Mouse (Mus musculus): ENCODE data around the gene Ralgps2. TPM values are rescaled to one million over a fixed set of nuclear protein-coding genes. Genes with fewer than 3 reads are reported as not detected.

Ralgps2 gene
- total and polyA plus RNA-seq, 2 experiments from 2014 or later, result 68.8 to 70.4 TPM

- Histone ChIP-seq H3K36me3 (ENCODE audit: insufficient read depth, low read length) (no peaks in the 10 kb centered on the region), H3K4me1 (ENCODE audit: insufficient read depth, low read length) (peaks cover 8% of the 10 kb centered on the region; the same call in 1 of the 2 replicates), H3K9me3 (ENCODE audit: low read length) (no peaks in the 10 kb centered on the region), H3K27me3 (ENCODE audit: insufficient read depth, low read length) (no peaks in the 10 kb centered on the region), H3K27ac (ENCODE audit: low read depth, low read length) (no peak overlapping the region), H3K4me3 (ENCODE audit: low read depth, low read length) (no peak overlapping the region), H3K9ac (replicated peaks; ENCODE audit: low read length, poor library complexity, severe bottlenecking) (no peak overlapping the region), H3K4me2 (ENCODE audit: low read depth, low read length, poor library complexity, severe bottlenecking) (no peak overlapping the region)
- TF ChIP-seq CTCF (IDR thresholded peaks at IDR 0.05), result no peak
- ATAC-seq (ENCODE audit: low FRiP score), result no peak
- WGBS, result 31% methylated on average over 14 of the region's 14 CpGs
- no peak for DNase-seq (ENCODE audit: low spot score)
These were observed 157.2 kb downstream of the Ralgps2 start for GRCm38 (mm10) chr1:156781971-156782850.

DNA sequence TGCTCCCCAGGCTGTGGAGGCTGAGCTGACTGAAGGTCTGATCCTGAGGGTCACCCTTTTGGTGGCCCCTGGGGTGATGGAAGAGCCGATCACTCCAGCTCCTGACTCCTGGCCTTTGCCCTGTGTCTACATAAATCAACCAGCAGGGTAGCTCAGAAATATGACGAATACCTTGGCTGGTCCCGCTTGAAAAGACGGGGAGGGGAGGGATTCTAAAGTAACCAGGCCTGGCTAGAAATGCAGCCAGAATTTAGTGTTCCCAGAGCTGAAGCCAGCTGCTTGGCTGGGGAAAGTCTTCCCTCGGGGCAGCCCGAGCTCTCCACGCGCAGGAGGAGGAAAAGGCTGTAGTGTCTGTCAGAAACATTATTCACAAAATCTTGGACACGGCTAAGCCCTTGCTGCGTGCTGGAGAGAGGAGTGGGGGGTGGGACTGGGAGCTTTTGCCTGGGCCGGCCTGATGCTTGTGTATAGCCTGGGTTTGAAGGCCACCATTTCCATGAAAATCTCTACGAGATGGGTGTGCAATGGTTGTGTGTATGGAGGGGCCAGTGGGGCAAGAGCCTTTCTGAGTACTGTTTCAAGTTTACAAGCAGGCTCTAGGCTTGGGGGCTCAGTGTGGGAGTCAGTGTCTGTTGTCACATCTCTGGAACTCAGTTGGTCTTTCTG lies 158.2 kb downstream of the Ralgps2 start:
- ATAC-seq (ENCODE audit: low FRiP score) (peak; percentile 63), DNase-seq (ENCODE audit: low spot score) (peak; percentile 78)
- Histone ChIP-seq H3K27ac (ENCODE audit: low read depth, low read length) (no peak overlapping the region; the same call in 1 of the 2 replicates), H3K36me3 (ENCODE audit: insufficient read depth, low read length) (no peaks in the 10 kb centered on the region), H3K4me2 (ENCODE audit: low read depth, low read length, poor library complexity, severe bottlenecking) (no peak overlapping the region), H3K27me3 (ENCODE audit: insufficient read depth, low read length) (no peaks in the 10 kb centered on the region), H3K9me3 (ENCODE audit: low read length) (no peaks in the 10 kb centered on the region), H3K4me1 (ENCODE audit: insufficient read depth, low read length) (peaks cover 7% of the 10 kb centered on the region; the same call in 1 of the 2 replicates), H3K4me3 (ENCODE audit: low read depth, low read length) (no peak overlapping the region), H3K9ac (replicated peaks; ENCODE audit: low read length, poor library complexity, severe bottlenecking) (no peak overlapping the region)
- 11% methylated on average over 12 of the region's 12 CpGs for WGBS
- peak; percentile 12; the same call in 1 of the 2 replicates for TF ChIP-seq CTCF (IDR thresholded peaks at IDR 0.05)

GRCm38 (mm10) chr1:156780234-156781005 lies 159.0 kb downstream of the Ralgps2 start:
- Histone ChIP-seq H3K9ac (replicated peaks; ENCODE audit: low read length, poor library complexity, severe bottlenecking) (no peak overlapping the region), H3K36me3 (ENCODE audit: insufficient read depth, low read length) (no peaks in the 10 kb centered on the region), H3K27me3 (ENCODE audit: insufficient read depth, low read length) (no peaks in the 10 kb centered on the region), H3K4me1 (ENCODE audit: insufficient read depth, low read length) (peaks cover 7% of the 10 kb centered on the region; the same call in 1 of the 2 replicates), H3K4me3 (ENCODE audit: low read depth, low read length) (no peak overlapping the region), H3K9me3 (ENCODE audit: low read length) (no peaks in the 10 kb centered on the region), H3K27ac (ENCODE audit: low read depth, low read length) (no peak overlapping the region), H3K4me2 (ENCODE audit: low read depth, low read length, poor library complexity, severe bottlenecking) (no peak overlapping the region)
- 58% methylated on average over 16 of the region's 16 CpGs for WGBS
- DNase-seq (ENCODE audit: low spot score) (peak; percentile 42), ATAC-seq (ENCODE audit: low FRiP score) (no peak)
- no peak for TF ChIP-seq CTCF (IDR thresholded peaks at IDR 0.05)

DNA sequence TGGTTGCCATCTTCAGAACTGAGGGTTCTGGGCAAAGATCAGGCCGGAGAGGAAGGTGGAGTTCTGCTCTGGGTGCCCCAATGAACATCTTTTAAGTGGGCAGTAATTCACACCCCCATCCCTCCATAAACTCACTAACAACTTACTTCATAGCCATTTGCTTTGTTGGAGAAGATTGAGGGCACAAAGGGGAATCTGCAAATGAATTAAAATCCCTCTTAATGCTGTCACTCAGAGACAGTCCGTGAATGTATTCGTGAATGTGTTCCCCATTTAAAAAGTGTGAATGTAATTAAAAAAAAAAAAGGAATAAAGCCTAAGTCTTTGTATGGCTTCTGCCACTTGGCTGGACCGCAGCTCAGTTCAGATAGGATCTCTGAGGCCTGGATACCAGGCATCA lies 159.8 kb downstream of the Ralgps2 start:
- Histone ChIP-seq H3K27me3 (ENCODE audit: insufficient read depth, low read length) (no peaks in the 10 kb centered on the region), H3K4me1 (ENCODE audit: insufficient read depth, low read length) (peaks cover 7% of the 10 kb centered on the region; the same call in 1 of the 2 replicates), H3K36me3 (ENCODE audit: insufficient read depth, low read length) (no peaks in the 10 kb centered on the region), H3K9me3 (ENCODE audit: low read length) (no peaks in the 10 kb centered on the region), H3K9ac (replicated peaks; ENCODE audit: low read length, poor library complexity, severe bottlenecking) (no peak overlapping the region), H3K27ac (ENCODE audit: low read depth, low read length) (no peak overlapping the region), H3K4me3 (ENCODE audit: low read depth, low read length) (no peak overlapping the region), H3K4me2 (ENCODE audit: low read depth, low read length, poor library complexity, severe bottlenecking) (no peak overlapping the region)
- 36% methylated on average over 4 of the region's 4 CpGs for WGBS
- ATAC-seq (ENCODE audit: low FRiP score), result no peak
- DNase-seq (ENCODE audit: low spot score), result no peak
- no peak for TF ChIP-seq CTCF (IDR thresholded peaks at IDR 0.05)

DNA sequence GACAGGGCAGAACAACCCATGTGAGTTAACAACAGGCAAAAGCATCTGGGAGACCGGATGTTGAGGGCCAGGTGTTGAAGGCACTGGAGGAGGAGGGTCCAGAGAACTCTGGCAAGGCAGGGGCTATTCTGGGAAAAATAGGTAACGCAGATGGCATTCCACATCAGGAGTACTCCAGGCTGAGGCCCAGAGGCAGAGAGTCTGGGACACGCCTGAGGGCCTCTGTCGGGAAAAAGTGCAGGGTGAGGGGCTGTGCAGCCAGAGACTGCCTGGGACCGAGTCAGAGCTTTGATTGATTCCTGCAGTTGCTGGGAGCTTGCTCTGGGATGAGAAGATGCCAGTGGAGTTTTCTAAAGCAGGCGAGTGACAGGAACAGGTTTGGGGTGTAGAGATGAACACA lies 160.4 kb downstream of the Ralgps2 start:
- DNase-seq (ENCODE audit: low spot score), result no peak
- no peak for TF ChIP-seq CTCF (IDR thresholded peaks at IDR 0.05)
- H3K36me3 ChIP-seq (ENCODE audit: insufficient read depth, low read length), result no peaks in the 10 kb centered on the region

More for the DNA sequence above, 160.4 kb downstream of the Ralgps2 start:
- no peak overlapping the region for H3K27ac ChIP-seq (ENCODE audit: low read depth, low read length)
- WGBS, result 38% methylated on average over 6 of the region's 6 CpGs
- no peak for ATAC-seq (ENCODE audit: low FRiP score)
- no peaks in the 10 kb centered on the region for H3K27me3 ChIP-seq (ENCODE audit: insufficient read depth, low read length)
- H3K9me3 ChIP-seq (ENCODE audit: low read length), result no peaks in the 10 kb centered on the region
- no peak overlapping the region for H3K4me2 ChIP-seq (ENCODE audit: low read depth, low read length, poor library complexity, severe bottlenecking)
- H3K9ac ChIP-seq (replicated peaks; ENCODE audit: low read length, poor library complexity, severe bottlenecking), result no peak overlapping the region
- H3K4me1 ChIP-seq (ENCODE audit: insufficient read depth, low read length), result peaks cover 7% of the 10 kb centered on the region; the same call in 1 of the 2 replicates
- H3K4me3 ChIP-seq (ENCODE audit: low read depth, low read length), result no peak overlapping the region

Data from midbrain, postnatal 0 days (tissue).